Mouse (Mus musculus): ENCODE data around the gene Serinc5.

DNA sequence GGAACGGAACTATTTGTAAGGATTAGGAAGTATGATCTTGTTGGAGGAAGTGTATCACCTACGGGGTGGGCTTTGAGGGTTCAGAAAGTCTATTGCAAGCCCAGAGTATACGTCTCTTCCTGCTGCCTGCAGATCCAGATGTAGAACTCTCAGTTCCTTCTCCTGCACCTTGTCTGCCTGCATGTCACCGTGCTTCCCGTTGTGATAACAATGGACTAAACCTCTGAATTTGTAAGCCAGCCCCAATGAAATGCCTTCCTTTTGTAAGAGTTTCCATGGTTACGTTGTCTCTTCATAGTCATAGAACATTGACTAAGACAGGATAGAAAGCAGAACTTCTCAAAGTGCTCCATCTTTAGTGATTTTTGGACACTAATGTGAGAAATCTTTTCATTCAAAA lies 34.2 kb upstream of the Serinc5 start:
- TF ChIP-seq EP300 (IDR thresholded peaks at IDR 0.05; ENCODE audit: low read depth) = no peak
- TF ChIP-seq CTCF (IDR thresholded peaks at IDR 0.05; ENCODE audit: low read depth) = no peak

Measured in liver, postnatal 0 days (tissue).